Mouse (Mus musculus): ENCODE measurements at regions not wholly inside any gene's neighbourhood (a gene's known extent, or its start where the extent isn't known, plus 50 kb on each side); places are given as distances from the start of the nearest gene placed in this dataset.

- H3K4me3 ChIP-seq (ENCODE audit: low read depth, low read length): no peak overlapping the region
- H3K36me3 ChIP-seq (ENCODE audit: control insufficient read depth, insufficient read depth, low read length): no peaks in the 10 kb centered on the region
- H3K9ac ChIP-seq (ENCODE audit: low read depth, low read length): no peak overlapping the region
- no peak for ATAC-seq
- no peaks in the 10 kb centered on the region for H3K9me3 ChIP-seq (replicated peaks; ENCODE audit: control insufficient read depth, low read length, poor library complexity, severe bottlenecking)
- H3K27ac ChIP-seq (ENCODE audit: low read length): no peak overlapping the region
- H3K4me1 ChIP-seq (ENCODE audit: control insufficient read depth, insufficient read depth, low read length): no peaks in the 10 kb centered on the region
- 88% methylated on average over 7 of the region's 7 CpGs for WGBS
- no peak overlapping the region for H3K4me2 ChIP-seq (ENCODE audit: low read length)
- no peaks in the 10 kb centered on the region for H3K27me3 ChIP-seq (ENCODE audit: control insufficient read depth, insufficient read depth, low read depth, low read length)
Observed at GRCm38 (mm10) chr10:120541618-120542017, 65.3 kb upstream of the Hmga2 start.

DNA sequence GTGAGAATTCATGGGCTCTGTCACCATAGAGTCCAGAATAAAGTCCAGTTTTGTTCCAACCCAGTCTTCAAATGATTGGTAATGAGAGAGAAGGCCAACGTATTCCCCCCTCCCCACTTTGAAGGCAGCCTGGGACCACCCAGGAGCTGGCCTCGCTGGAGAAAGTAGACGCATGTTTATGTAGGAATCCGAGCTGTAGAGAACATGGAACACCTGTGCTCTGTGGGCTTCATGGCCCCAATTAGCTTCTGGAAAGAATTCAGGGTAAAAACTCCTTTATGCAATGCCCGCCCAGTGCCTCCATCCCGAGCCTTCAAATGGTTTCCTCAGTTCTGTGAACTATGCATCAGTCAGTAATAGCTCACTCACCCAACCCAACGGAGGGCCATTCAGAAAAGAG lies 62.3 kb upstream of the Hmga2 start:
- no peaks in the 10 kb centered on the region for H3K27me3 ChIP-seq (ENCODE audit: control insufficient read depth, insufficient read depth, low read depth, low read length)
- no peaks in the 10 kb centered on the region for H3K9me3 ChIP-seq (replicated peaks; ENCODE audit: control insufficient read depth, low read length, poor library complexity, severe bottlenecking)
- WGBS: 82% methylated on average over 7 of the region's 7 CpGs
- H3K4me2 ChIP-seq (ENCODE audit: low read length): no peak overlapping the region
- no peak overlapping the region for H3K4me3 ChIP-seq (ENCODE audit: low read depth, low read length)
- H3K36me3 ChIP-seq (ENCODE audit: control insufficient read depth, insufficient read depth, low read length): no peaks in the 10 kb centered on the region
- no peak for ATAC-seq
- H3K9ac ChIP-seq (ENCODE audit: low read depth, low read length): no peak overlapping the region
- H3K4me1 ChIP-seq (ENCODE audit: control insufficient read depth, insufficient read depth, low read length): no peaks in the 10 kb centered on the region
- no peak overlapping the region for H3K27ac ChIP-seq (ENCODE audit: low read length)

GRCm38 (mm10) chr10:120528406-120528805 lies 52.1 kb upstream of the Hmga2 start:
- Histone ChIP-seq H3K9ac (ENCODE audit: low read depth, low read length) (no peak overlapping the region), H3K36me3 (ENCODE audit: control insufficient read depth, insufficient read depth, low read length) (no peaks in the 10 kb centered on the region), H3K27me3 (ENCODE audit: control insufficient read depth, insufficient read depth, low read depth, low read length) (no peaks in the 10 kb centered on the region), H3K4me1 (ENCODE audit: control insufficient read depth, insufficient read depth, low read length) (no peaks in the 10 kb centered on the region), H3K4me2 (ENCODE audit: low read length) (no peak overlapping the region), H3K9me3 (replicated peaks; ENCODE audit: control insufficient read depth, low read length, poor library complexity, severe bottlenecking) (no peaks in the 10 kb centered on the region), H3K4me3 (ENCODE audit: low read depth, low read length) (no peak overlapping the region), H3K27ac (ENCODE audit: low read length) (no peak overlapping the region)
- no peak for ATAC-seq
- WGBS: 96% methylated on average over 5 of the region's 5 CpGs

- no peak overlapping the region for H3K4me3 ChIP-seq (ENCODE audit: low read depth, low read length)
- H3K9ac ChIP-seq (ENCODE audit: low read depth, low read length): no peak overlapping the region
- no peaks in the 10 kb centered on the region for H3K27me3 ChIP-seq (ENCODE audit: control insufficient read depth, insufficient read depth, low read depth, low read length)
- ATAC-seq: no peak
- no peaks in the 10 kb centered on the region for H3K4me1 ChIP-seq (ENCODE audit: control insufficient read depth, insufficient read depth, low read length)
- no peaks in the 10 kb centered on the region for H3K9me3 ChIP-seq (replicated peaks; ENCODE audit: control insufficient read depth, low read length, poor library complexity, severe bottlenecking)
- H3K27ac ChIP-seq (ENCODE audit: low read length): no peak overlapping the region
- 88% methylated on average over 6 of the region's 6 CpGs for WGBS
- H3K36me3 ChIP-seq (ENCODE audit: control insufficient read depth, insufficient read depth, low read length): no peaks in the 10 kb centered on the region
- H3K4me2 ChIP-seq (ENCODE audit: low read length): no peak overlapping the region
Observed at GRCm38 (mm10) chr10:120527951-120528350, 51.7 kb upstream of the Hmga2 start.

GRCm38 (mm10) chr10:120526991-120527390 lies 50.7 kb upstream of the Hmga2 start:
- H3K9ac ChIP-seq (ENCODE audit: low read depth, low read length): no peak overlapping the region
- ATAC-seq: no peak
- H3K4me2 ChIP-seq (ENCODE audit: low read length): no peak overlapping the region
- H3K27ac ChIP-seq (ENCODE audit: low read length): no peak overlapping the region
- no peaks in the 10 kb centered on the region for H3K4me1 ChIP-seq (ENCODE audit: control insufficient read depth, insufficient read depth, low read length)
- H3K36me3 ChIP-seq (ENCODE audit: control insufficient read depth, insufficient read depth, low read length): no peaks in the 10 kb centered on the region
- no peak overlapping the region for H3K4me3 ChIP-seq (ENCODE audit: low read depth, low read length)
- WGBS: 88% methylated on average over 6 of the region's 6 CpGs
- H3K9me3 ChIP-seq (replicated peaks; ENCODE audit: control insufficient read depth, low read length, poor library complexity, severe bottlenecking): no peaks in the 10 kb centered on the region
- no peaks in the 10 kb centered on the region for H3K27me3 ChIP-seq (ENCODE audit: control insufficient read depth, insufficient read depth, low read depth, low read length)
